Mouse (Mus musculus) gastrocnemius, adult 8-10 months (tissue): ENCODE measurements around the gene Ccdc12. TPM values are rescaled to one million over a fixed set of nuclear protein-coding genes. Genes with fewer than 3 reads are reported as not detected.
"Not testable (repeated sequence)": the region's sequence is repeated elsewhere in the genome, so short reads cannot be mapped to it uniquely, and the experiment has no call there.

Source experiments
- DNase-seq, 2 experiments: peaks; one replicate each; pipeline ENCODE4 v3.0.0; 2022; ENCODE audit warnings: low spot score in 2 of 2
- total RNA-seq, 4 experiments: library from RNA; stranded (reverse); gene quantifications; 2 replicates each; pipeline ENCODE4 v1.2.4; 2022

Ccdc12 gene
- total RNA-seq, 4 experiments from 2014 or later: 38.8 to 53.8 (median 47.0) TPM

GRCm38 (mm10) chr9:110673107-110673752, 16.9 kb downstream of the Ccdc12 start:
- no peak for DNase-seq

GRCm38 (mm10) chr9:110676492-110676911, 20.2 kb downstream of the Ccdc12 start:
- DNase-seq: no peak

GRCm38 (mm10) chr9:110678886-110679285, 22.6 kb downstream of the Ccdc12 start:
- DNase-seq: no peak

- no peak for DNase-seq
Measured at GRCm38 (mm10) chr9:110680736-110681507, 24.6 kb downstream of the Ccdc12 start.

- DNase-seq: no peak
Measured at GRCm38 (mm10) chr9:110681817-110682216, 25.5 kb downstream of the Ccdc12 start.

- DNase-seq: no peak
Measured at GRCm38 (mm10) chr9:110682255-110682654, 26.0 kb downstream of the Ccdc12 start.

- DNase-seq: not testable (repeated sequence)
Measured at GRCm38 (mm10) chr9:110682697-110683096, 26.4 kb downstream of the Ccdc12 start.

- no peak for DNase-seq
Measured at GRCm38 (mm10) chr9:110683574-110684099, 27.3 kb downstream of the Ccdc12 start.

- DNase-seq: no peak
Measured at GRCm38 (mm10) chr9:110684100-110684831, 28.0 kb downstream of the Ccdc12 start.

GRCm38 (mm10) chr9:110685187-110685586, 28.9 kb downstream of the Ccdc12 start:
- no peak for DNase-seq

GRCm38 (mm10) chr9:110685591-110685990, 29.3 kb downstream of the Ccdc12 start:
- DNase-seq: no peak

GRCm38 (mm10) chr9:110686472-110686871, 30.2 kb downstream of the Ccdc12 start:
- no peak for DNase-seq

GRCm38 (mm10) chr9:110687061-110687460, 30.8 kb downstream of the Ccdc12 start:
- no peak for DNase-seq

- peak; percentile 47 for DNase-seq
Measured at GRCm38 (mm10) chr9:110687846-110688245, 31.5 kb downstream of the Ccdc12 start.

GRCm38 (mm10) chr9:110689261-110689779, 33.0 kb downstream of the Ccdc12 start:
- no peak for DNase-seq

GRCm38 (mm10) chr9:110695165-110695755, 39.0 kb downstream of the Ccdc12 start:
- DNase-seq: no peak

GRCm38 (mm10) chr9:110696427-110696826, 40.1 kb downstream of the Ccdc12 start:
- no peak for DNase-seq

GRCm38 (mm10) chr9:110697465-110697864, 41.2 kb downstream of the Ccdc12 start:
- no peak for DNase-seq

- DNase-seq: no peak
Measured at GRCm38 (mm10) chr9:110699574-110699973, 43.3 kb downstream of the Ccdc12 start.

GRCm38 (mm10) chr9:110701114-110702032, 45.1 kb downstream of the Ccdc12 start:
- no peak for DNase-seq
